17 mouse cellular contexts compared by ENCODE assay signal in genomic region chr5:101990298-101990845, GRCm38 (mm10).
DNase-seq lines count a peak whose midpoint lies in the region; ATAC-seq and TF ChIP-seq lines count a peak whose summit lies in the region.
"Had no signal": no experiment of that assay in that cellular context is flagged by ENCODE, and none has a peak within 500 bp of the region (broad histone marks: within the 10 kb centered on the region; RNA-seq: fewer than 3 reads in every experiment).

No protein-coding gene starts in this region.

- TF ChIP-seq POLR2A in lung, adult 2 months (IDR thresholded peaks at IDR 0.05; ENCODE audit: borderline replicate concordance, extremely low read depth, low read depth, low read length): 0 out of 2 replicates have a peak, but pooled peaks have one; percentile 27

- no peaks in the 10 kb centered on the region for H3K27me3 ChIP-seq in heart, embryonic 15.5 days
- no peaks in the 10 kb centered on the region for H3K27me3 ChIP-seq in intestine, postnatal 0 days (replicated peaks; ENCODE audit: control insufficient read depth, insufficient read depth, low read length)
- H3K27me3 ChIP-seq: heart, embryonic 12.5 days had no signal

- 77% methylated on average over 7 of the region's 7 CpGs for WGBS in heart, embryonic 15.5 days
- WGBS in lung, adult 2 months: 46% methylated on average over 7 of the region's 7 CpGs
- WGBS in intestine, postnatal 0 days: 58% methylated on average over 7 of the region's 7 CpGs

- no peak overlapping the region for H3K4me2 ChIP-seq in heart, embryonic 15.5 days
- no peak overlapping the region for H3K4me2 ChIP-seq in intestine, postnatal 0 days (replicated peaks; ENCODE audit: low read depth)
- H3K4me2 ChIP-seq: heart, embryonic 12.5 days had no signal

- ATAC-seq in heart, embryonic 15.5 days (replicated peaks; ENCODE audit: insufficient number of reproducible peaks, insufficient read depth, low FRiP score, low read depth): 0 out of 2 replicates have a peak, but pooled peaks have one; percentile 27
- ATAC-seq in intestine, postnatal 0 days: no peak

- no peak for DNase-seq in heart, postnatal 4 days
- no peak for DNase-seq in lung, adult 2 months
- DNase-seq in lung, postnatal 25 days (ENCODE audit: low spot score): no peak
- DNase-seq in 416B (ENCODE audit: low read depth): peak; percentile 42
- no peak for DNase-seq in urinary bladder, postnatal 36 days (ENCODE audit: low spot score in 2 of 2)
- no peak for DNase-seq in left cerebral cortex, adult 9 months (ENCODE audit: low spot score in 2 of 2)
- DNase-seq: cerebellum, postnatal 36 days; gastrocnemius, postnatal 25 days; thymus, postnatal 4 days had no signal

- H3K9me3 ChIP-seq in heart, embryonic 15.5 days (replicated peaks): no peaks in the 10 kb centered on the region
- H3K9me3 ChIP-seq in intestine, postnatal 0 days (ENCODE audit: control insufficient read depth): no peaks in the 10 kb centered on the region
- H3K9me3 ChIP-seq: embryonic facial prominence, embryonic 10.5 days; heart, embryonic 12.5 days; hindbrain, embryonic 10.5 days had no signal

- H3K4me1 ChIP-seq in heart, embryonic 15.5 days (replicated peaks): peaks cover 17% of the 10 kb centered on the region
- H3K4me1 ChIP-seq in lung, adult 2 months (ENCODE audit: control insufficient read depth, insufficient read depth, low read length): peaks cover 7% of the 10 kb centered on the region
- H3K4me1 ChIP-seq in intestine, postnatal 0 days (replicated peaks; ENCODE audit: control insufficient read depth, insufficient read depth, low read length): no peaks in the 10 kb centered on the region; the same call in 1 of the 2 replicates

- no peak for TF ChIP-seq CTCF in lung, adult 2 months (IDR thresholded peaks at IDR 0.05; ENCODE audit: insufficient read depth, low read length)
- no peak for TF ChIP-seq CTCF in intestine, postnatal 0 days (IDR thresholded peaks at IDR 0.05; ENCODE audit: low read depth)

- no peaks in the 10 kb centered on the region for H3K36me3 ChIP-seq in heart, embryonic 15.5 days
- 0 out of 2 replicates have a peak, but pooled peaks cover 3% of the 10 kb centered on the region for H3K36me3 ChIP-seq in intestine, postnatal 0 days (ENCODE audit: control insufficient read depth, insufficient read depth)
- H3K36me3 ChIP-seq: heart, embryonic 12.5 days had no signal

- H3K27ac ChIP-seq in heart, embryonic 15.5 days: no peak overlapping the region
- 0 out of 2 replicates have a peak overlapping the region, but pooled peaks have one; percentile 21 for H3K27ac ChIP-seq in intestine, postnatal 0 days (ENCODE audit: low read depth, low read length)
- H3K27ac ChIP-seq: embryonic facial prominence, embryonic 10.5 days; hindbrain, embryonic 10.5 days; liver, embryonic 14.5 days had no signal

- no peak overlapping the region for H3K4me3 ChIP-seq in heart, embryonic 15.5 days
- peak overlapping the region; percentile 46 for H3K4me3 ChIP-seq in lung, adult 2 months (replicated peaks; ENCODE audit: extremely low read depth, low read depth, low read length)
- H3K4me3 ChIP-seq in intestine, postnatal 0 days (ENCODE audit: low read depth, low read length): no peak overlapping the region
- H3K4me3 ChIP-seq: embryonic facial prominence, embryonic 10.5 days; erythroblast, embryonic 14.5 days; heart, embryonic 12.5 days; hindbrain, embryonic 10.5 days; myocyte had no signal

- no peak overlapping the region for H3K9ac ChIP-seq in heart, embryonic 15.5 days
- H3K9ac ChIP-seq in intestine, postnatal 0 days (ENCODE audit: low read depth, low read length): no peak overlapping the region
- H3K9ac ChIP-seq: heart, embryonic 12.5 days; liver, embryonic 14.5 days had no signal
